Mouse (Mus musculus) induced T-regulatory cell, adult 2 months (primary cell): Measurements from ENCODE around the gene Sync.

Experiments
- DNase-seq: peaks from one replicate; pipeline ENCODE4 v3.0.0-alpha.2; 2012; ENCODE audit warnings: low read depth

Sync gene

GRCm38 (mm10) chr4:129303816-129304215 lies 16.4 kb downstream of the Sync start:
- no peak for DNase-seq

- DNase-seq = no peak
These were observed 16.9 kb downstream of the Sync start for GRCm38 (mm10) chr4:129304306-129304705.

- DNase-seq = no peak
These were observed 20.5 kb downstream of the Sync start for GRCm38 (mm10) chr4:129307936-129308335.

- no peak for DNase-seq
These were observed 26.5 kb downstream of the Sync start for GRCm38 (mm10) chr4:129313886-129314285.

GRCm38 (mm10) chr4:129320876-129321275 lies 33.5 kb downstream of the Sync start:
- DNase-seq = no peak

GRCm38 (mm10) chr4:129322042-129322441 lies 34.6 kb downstream of the Sync start:
- DNase-seq = no peak

- no peak for DNase-seq
These were observed 36.1 kb downstream of the Sync start for GRCm38 (mm10) chr4:129323491-129323890.

- no peak for DNase-seq
These were observed 37.3 kb downstream of the Sync start for GRCm38 (mm10) chr4:129324756-129325155.

- no peak for DNase-seq
These were observed 38.8 kb downstream of the Sync start for GRCm38 (mm10) chr4:129326191-129326590.

- DNase-seq = no peak
These were observed 45.4 kb downstream of the Sync start for GRCm38 (mm10) chr4:129332846-129333245.

- DNase-seq = no peak
These were observed 47.3 kb downstream of the Sync start for GRCm38 (mm10) chr4:129334677-129335215.

- peak; percentile 99 for DNase-seq
These were observed 48.0 kb downstream of the Sync start, which contains the start of the genes Rbbp4 and Zbtb8os for GRCm38 (mm10) chr4:129335216-129336074. TSS of gene Rbbp4 (minus strand) at chr4:129335370. TSS of gene Zbtb8os (plus strand) at chr4:129335695.

- peak; percentile 69 for DNase-seq
These were observed 48.9 kb downstream of the Sync start for GRCm38 (mm10) chr4:129336291-129336690.

- no peak for DNase-seq
These were observed 52.3 kb downstream of the Sync start for GRCm38 (mm10) chr4:129339743-129340142.

GRCm38 (mm10) chr4:129341888-129342287 lies 54.5 kb downstream of the Sync start:
- peak; percentile 41 for DNase-seq

- DNase-seq = no peak
These were observed 55.3 kb downstream of the Sync start for GRCm38 (mm10) chr4:129342705-129343104.

- DNase-seq = no peak
These were observed 59.2 kb downstream of the Sync start for GRCm38 (mm10) chr4:129346481-129347154.

GRCm38 (mm10) chr4:129350644-129351043 lies 63.2 kb downstream of the Sync start:
- DNase-seq = peak; percentile 90

GRCm38 (mm10) chr4:129351111-129351510 lies 63.7 kb downstream of the Sync start:
- DNase-seq = no peak

GRCm38 (mm10) chr4:129353176-129353575 lies 65.8 kb downstream of the Sync start:
- DNase-seq = no peak

- DNase-seq = no peak
These were observed 66.8 kb downstream of the Sync start for GRCm38 (mm10) chr4:129354236-129354635.

- no peak for DNase-seq
These were observed 70.3 kb downstream of the Sync start for GRCm38 (mm10) chr4:129357613-129358163.
